Mouse (Mus musculus): ENCODE measurements around the gene Lamtor4. TPM values are rescaled to one million over a fixed set of nuclear protein-coding genes. Genes with fewer than 3 reads are reported as not detected.
A peak's percentile ranks its signal among the peaks of the same experiment; 100 is the strongest.

The Lamtor4 gene
- polyA plus RNA-seq, 1 experiment from 2014 or later = 42.5 TPM

DNA sequence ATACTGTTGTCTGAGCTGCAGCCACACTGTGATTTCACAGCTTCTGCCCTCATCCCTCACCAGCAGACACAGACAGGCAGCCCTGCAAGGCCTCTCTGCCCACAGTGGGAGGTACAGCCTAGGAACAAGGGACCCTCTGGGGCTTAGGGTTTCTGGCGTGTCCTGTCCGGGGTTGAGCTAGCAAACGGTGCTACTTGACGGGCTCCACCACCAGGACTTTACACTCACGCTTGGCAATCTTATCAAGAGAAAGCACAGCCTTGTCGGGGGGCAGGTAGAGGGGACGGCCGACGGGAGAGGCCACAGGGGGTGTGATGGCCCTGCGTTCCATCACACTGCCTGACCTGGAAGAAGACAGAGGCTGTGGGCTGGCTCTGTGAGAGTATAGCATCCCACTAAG lies 4.8 kb downstream of the Lamtor4 start:
- H3K27ac ChIP-seq = no peak overlapping the region
- no peaks in the 10 kb centered on the region for H3K27me3 ChIP-seq
- H3K4me2 ChIP-seq = no peak overlapping the region
- ATAC-seq (ENCODE audit: insufficient number of reproducible peaks, insufficient read depth, low FRiP score, low TSS enrichment, low read depth) = no peak
- H3K4me3 ChIP-seq (replicated peaks) = no peak overlapping the region
- H3K9ac ChIP-seq (replicated peaks) = no peak overlapping the region; the same call in 1 of the 2 replicates
- no peaks in the 10 kb centered on the region for H3K9me3 ChIP-seq
- H3K36me3 ChIP-seq = peaks cover 55% of the 10 kb centered on the region
- peaks cover 20% of the 10 kb centered on the region for H3K4me1 ChIP-seq (replicated peaks)
- WGBS = 88% methylated on average over 10 of the region's 10 CpGs

DNA sequence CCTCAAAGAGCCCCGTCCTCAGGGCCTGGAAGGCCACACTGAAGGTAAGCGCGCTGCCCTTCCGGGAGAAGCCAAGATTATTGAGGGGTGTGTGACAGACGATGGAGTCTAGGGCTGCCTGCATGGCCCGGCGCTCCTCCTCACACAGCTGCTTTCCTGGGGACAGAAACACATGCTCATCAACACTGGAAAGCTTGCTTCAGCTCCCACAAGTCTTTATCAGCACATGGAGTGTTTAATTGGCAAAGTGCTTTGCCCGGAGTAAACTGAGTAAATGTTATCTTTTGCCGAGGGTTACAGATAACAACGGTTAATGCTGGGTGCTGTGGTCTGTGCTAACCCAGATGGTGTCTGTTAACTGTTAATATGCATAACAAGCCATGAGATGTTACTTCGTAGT lies 5.6 kb downstream of the Lamtor4 start:
- H3K9me3 ChIP-seq = no peaks in the 10 kb centered on the region
- H3K4me3 ChIP-seq (replicated peaks) = no peak overlapping the region
- WGBS = 93% methylated on average over 11 of the region's 11 CpGs
- peaks cover 19% of the 10 kb centered on the region for H3K4me1 ChIP-seq (replicated peaks)
- no peak overlapping the region for H3K4me2 ChIP-seq
- no peak for ATAC-seq (ENCODE audit: insufficient number of reproducible peaks, insufficient read depth, low FRiP score, low TSS enrichment, low read depth)
- no peak overlapping the region for H3K9ac ChIP-seq (replicated peaks)
- peaks cover 61% of the 10 kb centered on the region for H3K36me3 ChIP-seq
- H3K27ac ChIP-seq = no peak overlapping the region
- H3K27me3 ChIP-seq = no peaks in the 10 kb centered on the region

DNA sequence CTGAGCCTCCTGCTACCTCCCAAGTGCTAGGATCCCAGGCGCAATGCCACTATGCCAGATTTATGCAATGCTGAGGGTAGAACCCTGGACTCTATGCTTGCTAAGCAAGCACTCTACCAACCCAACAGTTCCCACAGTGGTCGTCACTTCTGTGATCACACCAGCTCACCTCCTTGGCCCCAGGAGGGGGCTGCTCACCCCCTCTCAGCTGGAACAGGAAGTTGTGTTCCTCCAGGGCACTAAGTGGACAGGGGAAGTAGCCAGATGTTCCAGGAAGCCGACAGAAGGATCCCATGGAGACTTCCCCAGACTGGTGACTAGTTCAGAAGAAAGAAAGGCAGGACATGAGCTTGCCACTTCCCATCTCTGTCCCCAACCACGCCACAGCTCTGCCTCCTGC lies 6.7 kb downstream of the Lamtor4 start:
- Histone ChIP-seq H3K4me3 (replicated peaks) (peak overlapping the region; percentile 88; the same call in 1 of the 2 replicates), H3K4me1 (replicated peaks) (peaks cover 13% of the 10 kb centered on the region), H3K9ac (replicated peaks) (no peak overlapping the region), H3K27ac (no peak overlapping the region), H3K36me3 (peaks cover 65% of the 10 kb centered on the region), H3K9me3 (no peaks in the 10 kb centered on the region), H3K27me3 (no peaks in the 10 kb centered on the region), H3K4me2 (peak overlapping the region; percentile 99; the same call in 1 of the 2 replicates)
- no peak for ATAC-seq (ENCODE audit: insufficient number of reproducible peaks, insufficient read depth, low FRiP score, low TSS enrichment, low read depth)
- 79% methylated on average over 4 of the region's 4 CpGs for WGBS

DNA sequence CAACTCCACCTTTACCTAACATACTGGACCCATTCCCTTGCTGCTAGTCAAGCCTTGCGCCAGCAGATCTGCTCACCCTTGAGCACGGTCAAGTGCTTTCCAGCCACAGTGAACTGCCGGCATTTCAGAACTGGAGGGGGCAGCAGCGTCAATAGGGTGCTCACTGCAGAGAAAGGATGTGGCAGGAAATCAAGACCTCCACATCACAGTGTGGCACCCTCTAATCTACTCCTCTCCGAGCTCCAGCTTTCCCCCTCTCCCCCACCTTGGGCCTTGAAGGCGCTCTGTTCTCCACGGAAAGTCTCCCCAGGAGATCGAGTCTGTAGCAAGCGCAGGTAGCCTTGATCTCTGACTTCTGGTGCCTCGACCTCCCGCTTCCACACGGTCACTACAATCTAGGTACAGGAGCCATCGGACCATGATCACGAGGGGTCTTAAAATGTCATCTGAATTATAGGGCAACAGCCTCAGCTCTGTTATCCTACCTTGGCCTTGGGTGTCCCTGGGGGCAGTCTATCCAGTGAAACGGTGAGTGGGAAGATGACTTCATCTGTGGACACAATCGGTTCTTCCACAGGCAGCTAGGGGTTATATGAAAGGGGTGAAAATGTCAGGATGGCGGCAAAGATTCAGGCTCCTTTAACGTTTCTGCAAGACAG lies 7.4 kb downstream of the Lamtor4 start:
- WGBS = 76% methylated on average over 18 of the region's 18 CpGs
- peaks cover 61% of the 10 kb centered on the region for H3K36me3 ChIP-seq
- H3K4me1 ChIP-seq (replicated peaks) = peaks cover 13% of the 10 kb centered on the region
- peak overlapping the region; percentile 88 for H3K4me3 ChIP-seq (replicated peaks)
- no peaks in the 10 kb centered on the region for H3K9me3 ChIP-seq
- ATAC-seq (ENCODE audit: insufficient number of reproducible peaks, insufficient read depth, low FRiP score, low TSS enrichment, low read depth) = no peak
- peak overlapping the region; percentile 99 for H3K4me2 ChIP-seq
- peak overlapping the region; percentile 76; the same call in 1 of the 2 replicates for H3K27ac ChIP-seq
- H3K9ac ChIP-seq (replicated peaks) = peak overlapping the region; percentile 93
- H3K27me3 ChIP-seq = no peaks in the 10 kb centered on the region

DNA sequence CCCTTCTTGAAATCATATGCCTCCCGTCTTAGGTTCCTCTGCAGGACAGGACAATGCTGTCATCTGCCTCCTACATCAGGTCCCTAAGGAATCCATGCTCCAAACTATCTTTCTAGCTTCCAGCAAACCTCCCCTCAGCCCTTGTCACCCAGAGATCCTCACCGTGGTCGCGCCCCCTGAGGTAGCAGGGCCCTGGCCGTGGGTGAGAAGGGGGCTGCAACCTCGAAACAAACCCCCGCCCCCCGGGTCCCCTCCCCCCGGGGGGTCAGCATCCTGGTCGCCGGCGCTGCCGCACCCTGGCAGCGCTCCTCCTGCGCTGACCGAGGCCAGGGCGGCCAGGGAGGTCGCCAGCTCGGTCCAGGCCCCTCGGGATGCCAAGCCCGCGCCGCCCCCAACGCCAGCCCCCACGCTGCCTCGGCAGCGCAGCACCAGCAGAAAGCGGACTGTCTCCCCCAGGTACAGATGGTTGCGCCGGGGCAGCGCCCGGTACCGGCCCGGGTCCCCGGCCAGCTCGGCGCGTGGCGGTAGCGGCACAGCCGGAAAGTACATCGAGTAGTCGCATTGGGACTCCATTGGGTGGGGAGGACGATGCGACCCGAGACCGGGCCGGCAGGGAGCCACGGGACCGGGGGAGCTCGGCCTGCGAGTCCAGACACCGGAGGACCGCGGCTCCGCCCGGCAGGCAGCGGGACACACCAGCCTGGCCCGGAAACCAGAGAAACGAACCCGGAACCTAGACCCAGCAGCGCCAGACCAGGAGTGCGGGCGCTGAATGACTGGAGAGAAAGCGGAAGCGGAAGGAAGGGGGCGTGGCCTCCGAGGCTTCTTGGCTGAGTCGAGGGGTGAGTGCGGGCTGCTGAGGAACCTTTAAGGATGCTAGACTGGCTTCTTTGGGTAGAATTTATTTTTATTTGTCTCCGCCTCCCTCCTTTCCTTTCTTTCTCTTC lies 8.3 kb downstream of the Lamtor4 start, which contains the start of gene BC037034:
Gene BC037034 (minus strand): TSS at position 774 of the 947 bp plus-strand sequence.
- peaks cover 54% of the 10 kb centered on the region for H3K36me3 ChIP-seq
- H3K27ac ChIP-seq = peak within 1 kb of the TSS; percentile 76
- H3K9me3 ChIP-seq = no peaks in the 10 kb centered on the region
- H3K4me1 ChIP-seq (replicated peaks) = peaks cover 13% of the 10 kb centered on the region
- H3K4me3 ChIP-seq (replicated peaks) = peak within 1 kb of the TSS; percentile 88
- peak within 1 kb of the TSS; percentile 99 for H3K4me2 ChIP-seq
- 1% methylated on average over 65 of the region's 71 CpGs for WGBS
- ATAC-seq (ENCODE audit: insufficient number of reproducible peaks, insufficient read depth, low FRiP score, low TSS enrichment, low read depth) = peak; percentile 79
- peak within 1 kb of the TSS; percentile 93 for H3K9ac ChIP-seq (replicated peaks)
- no peaks in the 10 kb centered on the region for H3K27me3 ChIP-seq

DNA sequence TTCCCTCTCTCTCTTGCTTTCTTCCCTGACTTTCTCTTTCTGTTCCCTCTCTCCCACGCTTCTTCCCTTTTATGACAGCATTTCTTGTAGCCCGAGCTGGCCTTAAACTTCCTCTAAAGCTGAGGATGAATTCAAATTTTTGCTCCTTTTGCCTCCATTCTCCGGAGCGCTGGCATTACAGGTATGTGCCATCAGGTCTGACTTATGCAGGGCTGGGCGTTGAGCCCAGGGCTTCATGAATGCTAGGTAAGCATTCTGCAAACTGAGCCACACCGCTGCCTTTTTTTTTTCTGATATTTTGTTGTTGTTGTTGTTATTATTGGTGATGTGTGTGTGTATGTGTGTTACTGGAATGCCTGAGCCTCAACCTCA lies 8.9 kb downstream of the Lamtor4 start:
- Histone ChIP-seq H3K9ac (replicated peaks) (peak overlapping the region; percentile 93), H3K4me1 (replicated peaks) (peaks cover 13% of the 10 kb centered on the region), H3K27me3 (no peaks in the 10 kb centered on the region), H3K9me3 (no peaks in the 10 kb centered on the region), H3K4me2 (peak overlapping the region; percentile 99), H3K27ac (peak overlapping the region; percentile 72), H3K4me3 (replicated peaks) (peak overlapping the region; percentile 88), H3K36me3 (peaks cover 48% of the 10 kb centered on the region)
- ATAC-seq (ENCODE audit: insufficient number of reproducible peaks, insufficient read depth, low FRiP score, low TSS enrichment, low read depth) = no peak
- 18% methylated on average over 6 of the region's 6 CpGs for WGBS

DNA sequence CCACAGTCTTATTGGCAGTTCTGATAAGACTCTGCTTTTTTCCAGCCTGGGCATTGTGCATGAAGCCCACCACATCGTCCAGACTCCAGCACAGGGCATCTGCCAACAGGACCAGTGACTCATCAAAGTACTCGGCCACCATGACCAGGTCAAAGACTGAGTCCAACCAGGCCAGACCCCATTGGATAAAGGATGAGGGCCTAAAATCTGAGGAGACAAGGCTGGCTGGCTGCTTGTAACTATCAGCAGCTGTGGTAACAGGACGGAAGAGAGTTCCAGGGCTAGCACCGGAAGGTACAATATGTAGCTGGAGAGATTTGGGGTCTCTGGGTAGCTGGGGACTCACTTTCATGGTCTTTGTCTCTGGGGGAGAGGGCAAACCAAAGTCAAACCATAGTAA lies 10.4 kb downstream of the Lamtor4 start:
- no peak overlapping the region for H3K27ac ChIP-seq
- peaks cover 13% of the 10 kb centered on the region for H3K4me1 ChIP-seq (replicated peaks)
- ATAC-seq (ENCODE audit: insufficient number of reproducible peaks, insufficient read depth, low FRiP score, low TSS enrichment, low read depth) = no peak

DNA sequence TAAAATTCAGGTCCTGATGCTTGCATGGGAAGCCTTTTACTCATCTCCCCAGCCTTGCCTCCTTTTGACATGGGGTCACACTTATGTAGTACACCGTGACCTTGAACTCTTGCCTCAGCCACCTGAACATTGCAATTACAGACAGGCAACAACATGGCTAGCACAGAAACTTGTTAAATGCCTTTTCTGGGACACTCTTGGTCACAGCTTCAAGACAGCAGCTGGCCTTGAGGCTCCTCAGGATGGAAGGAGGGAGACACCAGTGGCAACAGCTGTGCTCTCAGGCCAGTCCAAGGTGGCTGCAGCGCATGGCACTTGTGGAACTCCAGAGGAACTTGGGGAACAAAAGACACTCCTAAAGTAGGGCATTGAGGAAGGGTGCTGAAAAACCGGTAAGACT lies 11.8 kb downstream of the Lamtor4 start:
- Histone ChIP-seq H3K9ac (replicated peaks) (no peak overlapping the region), H3K4me2 (no peak overlapping the region), H3K4me1 (replicated peaks) (peaks cover 21% of the 10 kb centered on the region), H3K9me3 (no peaks in the 10 kb centered on the region), H3K36me3 (peaks cover 18% of the 10 kb centered on the region), H3K4me3 (replicated peaks) (no peak overlapping the region), H3K27ac (no peak overlapping the region), H3K27me3 (peaks cover 9% of the 10 kb centered on the region)
- ATAC-seq (ENCODE audit: insufficient number of reproducible peaks, insufficient read depth, low FRiP score, low TSS enrichment, low read depth) = no peak
- WGBS = 85% methylated on average over 3 of the region's 3 CpGs

More for the DNA sequence above, 10.4 kb downstream of the Lamtor4 start:
- no peaks in the 10 kb centered on the region for H3K9me3 ChIP-seq
- no peak overlapping the region for H3K9ac ChIP-seq (replicated peaks)
- peaks cover 32% of the 10 kb centered on the region for H3K36me3 ChIP-seq
- 92% methylated on average over 4 of the region's 4 CpGs for WGBS
- H3K4me3 ChIP-seq (replicated peaks) = no peak overlapping the region
- H3K27me3 ChIP-seq = 0 out of 2 replicates have a peak, but pooled peaks cover 1% of the 10 kb centered on the region
- no peak overlapping the region for H3K4me2 ChIP-seq

DNA sequence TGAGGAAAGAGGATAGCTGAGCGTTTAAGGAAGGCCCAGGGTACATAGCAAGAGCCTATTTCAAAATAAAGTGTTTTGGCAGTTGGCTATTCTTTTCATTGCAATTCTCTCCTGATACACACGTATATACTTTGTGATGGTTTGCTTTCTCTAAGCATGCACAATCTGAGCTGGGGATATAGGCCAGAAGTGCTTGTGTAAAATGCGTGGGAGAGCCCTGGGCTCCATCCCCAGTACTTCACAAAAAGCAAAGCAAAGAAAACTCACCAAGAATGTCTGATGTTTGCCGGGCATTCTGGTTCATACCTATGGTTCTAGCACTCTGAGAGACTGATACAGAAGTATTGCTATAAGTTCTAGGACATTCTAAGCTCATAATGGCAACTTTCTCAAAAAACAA lies 13.7 kb downstream of the Lamtor4 start:
- H3K9ac ChIP-seq (replicated peaks) = no peak overlapping the region
- no peak overlapping the region for H3K27ac ChIP-seq
- H3K36me3 ChIP-seq = peaks cover 14% of the 10 kb centered on the region
- no peak for ATAC-seq (ENCODE audit: insufficient number of reproducible peaks, insufficient read depth, low FRiP score, low TSS enrichment, low read depth)
- peaks cover 24% of the 10 kb centered on the region for H3K4me1 ChIP-seq (replicated peaks)
- no peak overlapping the region for H3K4me3 ChIP-seq (replicated peaks)
- no peaks in the 10 kb centered on the region for H3K9me3 ChIP-seq
- no peak overlapping the region for H3K4me2 ChIP-seq
- H3K27me3 ChIP-seq = peaks cover 9% of the 10 kb centered on the region
- WGBS = 82% methylated on average over 4 of the region's 4 CpGs

DNA sequence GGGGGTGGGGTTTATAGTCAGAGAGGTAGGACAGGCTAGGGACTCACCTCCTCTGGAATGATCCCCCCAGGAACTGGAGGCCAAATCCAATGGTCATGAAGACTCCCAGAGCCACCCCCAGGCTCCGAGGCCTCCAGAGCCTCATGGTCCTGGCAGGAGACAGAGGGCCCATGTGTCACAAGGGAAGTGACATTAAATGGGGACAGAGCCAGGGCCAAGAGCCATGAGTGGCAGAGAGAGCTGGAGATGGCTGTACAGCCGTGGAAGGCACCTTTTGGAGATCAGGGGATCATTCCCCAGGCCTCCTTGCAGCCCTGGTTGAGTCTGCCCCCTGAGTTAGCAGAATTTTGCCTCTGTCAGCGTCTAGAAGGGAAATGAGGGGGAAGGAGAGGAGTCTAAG lies 15.9 kb downstream of the Lamtor4 start:
- H3K9ac ChIP-seq (replicated peaks) = no peak overlapping the region
- no peak overlapping the region for H3K4me3 ChIP-seq (replicated peaks)
- H3K36me3 ChIP-seq = peaks cover 27% of the 10 kb centered on the region
- H3K27me3 ChIP-seq = peaks cover 9% of the 10 kb centered on the region
- H3K4me2 ChIP-seq = no peak overlapping the region
- H3K27ac ChIP-seq = no peak overlapping the region
- H3K4me1 ChIP-seq (replicated peaks) = peaks cover 34% of the 10 kb centered on the region
- 51% methylated on average over 3 of the region's 3 CpGs for WGBS
- ATAC-seq (ENCODE audit: insufficient number of reproducible peaks, insufficient read depth, low FRiP score, low TSS enrichment, low read depth) = no peak
- H3K9me3 ChIP-seq = no peaks in the 10 kb centered on the region

DNA sequence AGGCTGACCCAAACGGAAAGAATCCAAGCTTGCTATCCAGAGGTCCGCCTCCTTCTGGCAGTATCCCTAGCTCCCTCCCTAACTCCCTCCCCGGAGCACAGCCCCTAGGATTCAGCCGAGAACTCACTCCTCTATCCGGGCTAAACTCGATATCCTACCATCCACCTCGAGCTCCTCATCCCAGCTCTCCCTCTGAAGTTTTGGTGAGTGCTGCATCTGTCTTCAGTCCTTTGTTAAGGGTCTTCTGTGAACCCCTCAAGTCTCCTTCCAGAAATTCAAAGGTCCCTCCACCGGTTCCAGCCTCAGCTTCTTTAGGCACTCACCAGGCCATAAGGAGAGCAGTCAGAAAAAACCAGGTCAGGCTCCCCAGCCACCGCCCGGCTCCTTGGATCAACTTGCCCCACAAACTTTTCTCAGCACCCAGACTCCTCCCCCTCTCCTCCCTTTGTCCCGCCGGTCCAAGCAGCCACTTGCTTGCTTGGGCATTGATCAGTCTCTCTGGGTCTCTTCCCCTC lies 17.2 kb downstream of the Lamtor4 start, which contains the start of gene Gal3st4:
Gene Gal3st4 (minus strand): TSS at position 432 of the 515 bp plus-strand sequence.
- peak; percentile 55 for ATAC-seq (ENCODE audit: insufficient number of reproducible peaks, insufficient read depth, low FRiP score, low TSS enrichment, low read depth)
- 1% methylated on average over 12 of the region's 12 CpGs for WGBS
- peaks cover 9% of the 10 kb centered on the region for H3K27me3 ChIP-seq

More for the DNA sequence above, 17.2 kb downstream of the Lamtor4 start, which contains the start of gene Gal3st4:
- H3K9ac ChIP-seq (replicated peaks) = peak within 1 kb of the TSS; percentile 47
- peak within 1 kb of the TSS; percentile 28 for H3K4me3 ChIP-seq (replicated peaks)
- peaks cover 47% of the 10 kb centered on the region for H3K4me1 ChIP-seq (replicated peaks)
- peaks cover 39% of the 10 kb centered on the region for H3K36me3 ChIP-seq
- H3K9me3 ChIP-seq = no peaks in the 10 kb centered on the region
- H3K4me2 ChIP-seq = peak within 1 kb of the TSS; percentile 51
- H3K27ac ChIP-seq = peak within 1 kb of the TSS; percentile 74

Data from limb, embryonic 12.5 days (tissue).